Mouse (Mus musculus): ENCODE measurements around the gene Ndfip2. TPM values are rescaled to one million over a fixed set of nuclear protein-coding genes. Genes with fewer than 3 reads are reported as not detected.

Ndfip2 gene
- polyA plus RNA-seq, 1 experiment from 2014 or later, result 60.3 TPM

GRCm38 (mm10) chr14:105299744-105300255 is 41.4 kb downstream of the Ndfip2 start:
- no peak overlapping the region for H3K9ac ChIP-seq
- no peaks in the 10 kb centered on the region for H3K27me3 ChIP-seq (ENCODE audit: insufficient read depth, low read length)
- no peak for TF ChIP-seq CTCF (IDR thresholded peaks at IDR 0.05; ENCODE audit: low read depth)
- no peak overlapping the region for H3K27ac ChIP-seq (ENCODE audit: low read depth)
- H3K9me3 ChIP-seq (ENCODE audit: low read depth, low read length), result no peaks in the 10 kb centered on the region
- no peak overlapping the region for H3K4me2 ChIP-seq
- DNase-seq (no peak), ATAC-seq (ENCODE audit: insufficient read depth) (no peak)
- H3K36me3 ChIP-seq (ENCODE audit: insufficient read depth), result peaks cover 15% of the 10 kb centered on the region; the same call in 1 of the 2 replicates
- H3K4me1 ChIP-seq (ENCODE audit: insufficient read depth), result no peaks in the 10 kb centered on the region
- 73% methylated on average over 5 of the region's 5 CpGs for WGBS
- no peak overlapping the region for H3K4me3 ChIP-seq (ENCODE audit: low read depth, low read length)

GRCm38 (mm10) chr14:105300551-105300950 is 42.2 kb downstream of the Ndfip2 start:
- 74% methylated on average over 10 of the region's 10 CpGs for WGBS
- ATAC-seq (ENCODE audit: insufficient read depth) (no peak), DNase-seq (no peak)
- no peak for TF ChIP-seq CTCF (IDR thresholded peaks at IDR 0.05; ENCODE audit: low read depth)
- H3K27me3 ChIP-seq (ENCODE audit: insufficient read depth, low read length), result no peaks in the 10 kb centered on the region
- H3K9me3 ChIP-seq (ENCODE audit: low read depth, low read length), result no peaks in the 10 kb centered on the region
- no peak overlapping the region for H3K4me2 ChIP-seq
- no peak overlapping the region for H3K9ac ChIP-seq
- no peaks in the 10 kb centered on the region for H3K4me1 ChIP-seq (ENCODE audit: insufficient read depth)
- peaks cover 18% of the 10 kb centered on the region; the same call in 1 of the 2 replicates for H3K36me3 ChIP-seq (ENCODE audit: insufficient read depth)
- H3K4me3 ChIP-seq (ENCODE audit: low read depth, low read length), result no peak overlapping the region
- H3K27ac ChIP-seq (ENCODE audit: low read depth), result no peak overlapping the region

GRCm38 (mm10) chr14:105302708-105303107 is 44.3 kb downstream of the Ndfip2 start:
- DNase-seq (peak; percentile 41), ATAC-seq (ENCODE audit: insufficient read depth) (no peak)
- no peak overlapping the region for H3K9ac ChIP-seq
- no peaks in the 10 kb centered on the region for H3K27me3 ChIP-seq (ENCODE audit: insufficient read depth, low read length)
- no peak overlapping the region for H3K4me2 ChIP-seq
- no peaks in the 10 kb centered on the region for H3K9me3 ChIP-seq (ENCODE audit: low read depth, low read length)
- H3K27ac ChIP-seq (ENCODE audit: low read depth), result no peak overlapping the region
- 76% methylated on average over 4 of the region's 4 CpGs for WGBS
- 0 out of 2 replicates have a peak, but pooled peaks have one; percentile 6 for TF ChIP-seq CTCF (IDR thresholded peaks at IDR 0.05; ENCODE audit: low read depth)
- no peaks in the 10 kb centered on the region for H3K4me1 ChIP-seq (ENCODE audit: insufficient read depth)
- H3K36me3 ChIP-seq (ENCODE audit: insufficient read depth), result 0 out of 2 replicates have a peak, but pooled peaks cover 13% of the 10 kb centered on the region
- H3K4me3 ChIP-seq (ENCODE audit: low read depth, low read length), result no peak overlapping the region

GRCm38 (mm10) chr14:105307716-105308115 is 49.3 kb downstream of the Ndfip2 start:
- ATAC-seq (ENCODE audit: insufficient read depth) (no peak), DNase-seq (peak; percentile 33)
- TF ChIP-seq CTCF (IDR thresholded peaks at IDR 0.05; ENCODE audit: low read depth), result no peak
- WGBS, result 69% methylated on average over 4 of the region's 4 CpGs
- H3K9me3 ChIP-seq (ENCODE audit: low read depth, low read length), result no peaks in the 10 kb centered on the region
- no peak overlapping the region for H3K9ac ChIP-seq
- no peak overlapping the region for H3K4me2 ChIP-seq
- no peaks in the 10 kb centered on the region for H3K27me3 ChIP-seq (ENCODE audit: insufficient read depth, low read length)
- no peak overlapping the region for H3K4me3 ChIP-seq (ENCODE audit: low read depth, low read length)
- no peaks in the 10 kb centered on the region for H3K4me1 ChIP-seq (ENCODE audit: insufficient read depth)
- H3K27ac ChIP-seq (ENCODE audit: low read depth), result no peak overlapping the region
- 0 out of 2 replicates have a peak, but pooled peaks cover 11% of the 10 kb centered on the region for H3K36me3 ChIP-seq (ENCODE audit: insufficient read depth)

- no peak for TF ChIP-seq CTCF (IDR thresholded peaks at IDR 0.05; ENCODE audit: low read depth)
- 87% methylated on average over 4 of the region's 4 CpGs for WGBS
- DNase-seq, result no peak
- H3K4me1 ChIP-seq (ENCODE audit: insufficient read depth), result no peaks in the 10 kb centered on the region
- H3K9ac ChIP-seq, result no peak overlapping the region
- no peak overlapping the region for H3K27ac ChIP-seq (ENCODE audit: low read depth)
- H3K4me2 ChIP-seq, result no peak overlapping the region
- no peaks in the 10 kb centered on the region for H3K9me3 ChIP-seq (ENCODE audit: low read depth, low read length)
- 0 out of 2 replicates have a peak, but pooled peaks cover 3% of the 10 kb centered on the region for H3K36me3 ChIP-seq (ENCODE audit: insufficient read depth)
- no peaks in the 10 kb centered on the region for H3K27me3 ChIP-seq (ENCODE audit: insufficient read depth, low read length)
- no peak for ATAC-seq (ENCODE audit: insufficient read depth)
- H3K4me3 ChIP-seq (ENCODE audit: low read depth, low read length), result no peak overlapping the region
Observed at GRCm38 (mm10) chr14:105312366-105312765, 54.0 kb downstream of the Ndfip2 start.

GRCm38 (mm10) chr14:105312944-105313343 is 54.6 kb downstream of the Ndfip2 start:
- Histone ChIP-seq H3K4me1 (ENCODE audit: insufficient read depth) (no peaks in the 10 kb centered on the region), H3K9ac (no peak overlapping the region), H3K9me3 (ENCODE audit: low read depth, low read length) (no peaks in the 10 kb centered on the region), H3K4me2 (no peak overlapping the region), H3K4me3 (ENCODE audit: low read depth, low read length) (no peak overlapping the region), H3K27ac (ENCODE audit: low read depth) (no peak overlapping the region), H3K36me3 (ENCODE audit: insufficient read depth) (0 out of 2 replicates have a peak, but pooled peaks cover 3% of the 10 kb centered on the region), H3K27me3 (ENCODE audit: insufficient read depth, low read length) (no peaks in the 10 kb centered on the region)
- DNase-seq, result no peak
- TF ChIP-seq CTCF (IDR thresholded peaks at IDR 0.05; ENCODE audit: low read depth), result no peak
- 73% methylated on average over 2 of the region's 2 CpGs for WGBS
- ATAC-seq (ENCODE audit: insufficient read depth), result no peak

- 39% methylated on average over 5 of the region's 5 CpGs for WGBS
- Histone ChIP-seq H3K9me3 (ENCODE audit: low read depth, low read length) (no peaks in the 10 kb centered on the region), H3K27me3 (ENCODE audit: insufficient read depth, low read length) (no peaks in the 10 kb centered on the region), H3K4me2 (no peak overlapping the region), H3K4me3 (ENCODE audit: low read depth, low read length) (no peak overlapping the region), H3K36me3 (ENCODE audit: insufficient read depth) (0 out of 2 replicates have a peak, but pooled peaks cover 3% of the 10 kb centered on the region), H3K9ac (no peak overlapping the region), H3K4me1 (ENCODE audit: insufficient read depth) (no peaks in the 10 kb centered on the region), H3K27ac (ENCODE audit: low read depth) (no peak overlapping the region)
- ATAC-seq (ENCODE audit: insufficient read depth) (peak; percentile 53), DNase-seq (peak; percentile 79)
- TF ChIP-seq CTCF (IDR thresholded peaks at IDR 0.05; ENCODE audit: low read depth), result peak; percentile 70
Observed at GRCm38 (mm10) chr14:105313877-105314276, 55.5 kb downstream of the Ndfip2 start.
